Mouse (Mus musculus) kidney, adult 2 months (tissue): ENCODE data around the gene Btg2. TPM values are rescaled to one million over a fixed set of nuclear protein-coding genes. Genes with fewer than 3 reads are reported as not detected.
A peak's percentile ranks its signal among the peaks of the same experiment; 100 is the strongest.

Experiments
- DNase-seq: peaks from one replicate; pipeline ENCODE4 v3.0.0; 2021
- H3K27ac ChIP-seq: fragments of 200-500 bp; 2 replicates; pipeline ENCODE4 v1.5.1; 2012; ENCODE audit warnings: low read depth, low read length, control low read depth, inconsistent platforms; ENCODE audit not compliant: insufficient read depth
- H3K27me3 ChIP-seq: fragments of 200-500 bp; replicated peaks from 2 replicates; pipeline ENCODE4 v1.6.1; 2012; ENCODE audit warnings: mild to moderate bottlenecking, moderate library complexity, low read length, inconsistent platforms; ENCODE audit not compliant: control insufficient read depth, insufficient read depth
- H3K36me3 ChIP-seq: fragments of 200-500 bp; 2 replicates; pipeline ENCODE4 v1.6.1; 2012; ENCODE audit warnings: mild to moderate bottlenecking, moderate library complexity, low read length, inconsistent platforms; ENCODE audit not compliant: control insufficient read depth, insufficient read depth
- H3K4me1 ChIP-seq: fragments of 200-500 bp; 2 replicates; pipeline ENCODE4 v1.6.1; 2011; ENCODE audit warnings: low read length; ENCODE audit not compliant: control insufficient read depth, insufficient read depth
- H3K4me3 ChIP-seq: fragments of 200-500 bp; 2 replicates; pipeline ENCODE4 v1.5.1; 2011; ENCODE audit warnings: mild to moderate bottlenecking, low read depth, low read length, control low read depth; ENCODE audit not compliant: insufficient read depth
- CTCF ChIP-seq: fragments of 200-500 bp; conservative IDR thresholded peaks from 2 replicates; pipeline ENCODE4 v1.5.1; 2011; ENCODE audit warnings: low read depth, mild to moderate bottlenecking, control low read depth, low read length, moderate library complexity, mixed read lengths; ENCODE audit not compliant: insufficient read depth, insufficient read length
- POLR2A ChIP-seq: fragments of 200-500 bp; IDR thresholded peaks from one replicate; pipeline ENCODE4 v1.6.1; 2011; ENCODE audit warnings: low read depth, low read length, control low read depth
- WGBS: fragments of 180-500 bp; shearing (Covaris S2); methylation state at CpG from one replicate; pipeline ENCODE4 v1.1.7; 2018; 5-methylcytosine and 5-hydroxymethylcytosine counted together
- polyA plus RNA-seq: library from polyadenylated mRNA; depleted of rRNA; stranded (reverse); fragments of >200 nt; gene quantifications from 2 replicates; pipeline ENCODE4 v1.2.3, GENCODE M21; 2012; rRNA removed

Gene Btg2
- polyA plus RNA-seq, 1 experiment: 23.7 TPM

DNA sequence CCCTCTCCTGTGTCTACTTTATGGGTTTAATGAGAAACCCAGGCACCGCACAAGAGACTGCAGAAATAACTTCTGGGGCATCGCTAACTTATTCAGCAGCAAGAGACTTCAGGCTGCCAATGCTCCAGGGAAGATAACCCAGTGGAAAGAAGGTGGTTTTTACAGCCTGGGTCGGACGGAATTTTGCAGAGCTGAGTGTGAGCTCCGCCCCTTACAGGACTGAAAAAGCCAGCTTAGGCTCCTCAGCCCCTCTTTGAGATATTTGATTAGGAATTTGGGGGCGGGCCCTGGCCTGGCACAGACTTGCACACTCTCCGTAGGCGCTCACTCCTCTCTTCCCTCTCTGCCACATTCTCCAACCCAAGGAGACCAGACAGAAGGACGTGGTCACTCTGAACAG is 41.7 kb downstream of the Btg2 start, which contains the start of gene Fmod:
Fmod (plus strand) TSS at position 83 of the 400 bp plus-strand sequence.
- WGBS: 22% methylated on average over 9 of the region's 9 CpGs

DNA sequence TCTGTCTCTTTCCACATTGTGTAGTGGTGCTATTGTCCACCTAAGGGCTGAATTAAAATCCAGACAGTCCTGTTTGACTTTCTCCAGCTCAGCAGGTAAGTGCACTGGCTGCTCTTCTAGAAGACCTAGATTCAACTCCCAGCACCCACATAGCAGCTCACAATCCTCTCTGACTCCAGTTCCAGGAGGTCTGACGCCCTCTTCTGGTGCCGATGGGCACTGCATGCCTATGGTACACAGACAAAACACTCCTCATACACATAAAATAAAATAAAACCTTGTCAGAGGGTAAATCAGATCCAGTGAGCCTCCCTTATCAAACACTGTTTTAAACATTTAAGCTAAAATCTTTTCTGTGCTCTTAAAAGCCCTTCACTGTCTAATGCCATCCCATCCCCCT is 42.4 kb downstream of the Btg2 start:
- no peak for TF ChIP-seq POLR2A
- TF ChIP-seq CTCF: peak; percentile 28; the same call in 1 of the 2 replicates
- 81% methylated on average over 2 of the region's 2 CpGs for WGBS
- DNase-seq: no peak
- Histone ChIP-seq H3K4me1 (no peaks in the 10 kb centered on the region), H3K36me3 (no peaks in the 10 kb centered on the region), H3K27ac (no peak overlapping the region), H3K4me3 (no peak overlapping the region), H3K27me3 (no peaks in the 10 kb centered on the region)

More for the DNA sequence above, 41.7 kb downstream of the Btg2 start, which contains the start of gene Fmod:
- H3K36me3 ChIP-seq: no peaks in the 10 kb centered on the region
- TF ChIP-seq CTCF (no peak), POLR2A (no peak)
- H3K27me3 ChIP-seq: no peaks in the 10 kb centered on the region
- no peaks in the 10 kb centered on the region for H3K4me1 ChIP-seq
- H3K27ac ChIP-seq: no peak within 1 kb of the TSS
- H3K4me3 ChIP-seq: no peak within 1 kb of the TSS
- DNase-seq: peak; percentile 28

DNA sequence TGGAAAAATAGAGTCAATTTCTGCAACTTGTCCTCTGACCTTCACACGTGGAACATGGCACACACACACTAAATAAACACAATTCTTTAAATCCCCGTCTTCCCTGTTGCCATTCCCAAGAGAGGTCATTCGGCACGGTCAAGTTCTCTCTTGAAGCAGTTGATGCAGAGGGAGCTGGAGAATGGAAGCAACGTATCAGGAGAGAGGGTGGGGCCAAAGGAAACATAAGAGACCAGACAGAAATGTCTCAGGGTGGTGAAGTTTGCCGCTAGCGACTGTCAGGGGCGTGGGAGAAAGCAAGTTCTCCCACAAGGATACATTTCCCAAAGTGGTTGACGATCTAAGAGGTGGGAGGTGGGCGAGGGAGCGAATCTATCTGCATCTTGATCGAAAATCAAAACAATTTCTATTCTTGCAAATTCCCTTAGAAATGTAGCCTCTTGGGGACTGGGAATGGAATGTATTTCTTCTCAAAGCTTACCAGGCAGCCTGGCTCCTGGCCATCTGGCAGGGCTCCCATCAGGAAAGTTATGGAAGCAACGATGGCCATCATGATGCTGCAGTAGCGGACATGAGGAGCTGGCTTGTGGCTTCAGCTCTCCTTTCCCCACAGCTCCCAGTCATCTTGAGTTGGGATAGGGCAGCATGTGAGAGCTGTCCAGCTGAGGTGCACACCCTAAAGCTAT is 50.6 kb downstream of the Btg2 start:
- 49% methylated on average over 14 of the region's 14 CpGs for WGBS
- Histone ChIP-seq H3K4me1 (no peaks in the 10 kb centered on the region), H3K27ac (no peak overlapping the region), H3K4me3 (no peak overlapping the region), H3K36me3 (no peaks in the 10 kb centered on the region), H3K27me3 (no peaks in the 10 kb centered on the region)
- no peak for TF ChIP-seq CTCF
- TF ChIP-seq POLR2A: no peak
- peak; percentile 52 for DNase-seq

DNA sequence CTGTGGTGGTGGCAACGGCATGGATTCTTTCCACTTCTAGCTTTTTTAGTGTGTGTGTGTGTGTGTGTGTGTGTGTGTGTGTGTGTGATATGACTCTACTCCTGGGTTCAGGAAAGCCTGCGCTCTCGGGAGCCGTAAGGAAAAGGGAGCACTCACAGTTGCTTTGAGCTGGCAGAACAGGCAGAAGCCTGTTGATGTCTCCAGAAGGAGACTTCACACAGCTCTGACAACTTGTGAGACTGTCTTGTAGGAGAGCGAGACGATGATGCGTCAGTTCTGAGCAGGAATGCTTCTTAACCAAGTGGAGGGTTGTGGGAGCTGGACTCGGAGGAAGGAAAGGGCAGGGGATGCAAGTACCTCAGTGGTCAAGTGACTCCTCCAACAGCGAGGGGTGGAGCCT is 52.2 kb downstream of the Btg2 start:
- Histone ChIP-seq H3K4me1 (no peaks in the 10 kb centered on the region), H3K27me3 (no peaks in the 10 kb centered on the region), H3K27ac (no peak overlapping the region), H3K4me3 (no peak overlapping the region), H3K36me3 (no peaks in the 10 kb centered on the region)
- TF ChIP-seq CTCF (no peak), POLR2A (no peak)
- 89% methylated on average over 9 of the region's 9 CpGs for WGBS
- no peak for DNase-seq

DNA sequence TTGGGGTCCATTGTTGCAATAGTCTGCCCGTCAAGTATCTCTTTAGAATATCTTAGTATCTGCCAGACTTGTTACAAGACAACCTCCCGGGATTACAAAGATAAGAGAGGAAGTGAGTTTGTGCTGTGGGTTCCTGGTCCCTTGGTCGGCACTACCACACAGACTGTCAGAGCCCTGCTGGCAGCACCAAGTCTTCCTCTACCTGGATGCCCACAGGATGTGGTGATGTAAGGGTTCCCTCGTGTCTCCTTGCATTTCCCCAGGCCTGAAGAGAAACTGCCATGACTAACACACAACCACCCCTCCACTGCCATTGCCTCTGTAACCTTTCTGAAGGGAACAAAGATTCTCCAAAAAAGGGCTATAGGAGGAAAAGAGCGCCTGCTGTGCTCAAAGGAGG is 52.9 kb downstream of the Btg2 start:
- Histone ChIP-seq H3K36me3 (no peaks in the 10 kb centered on the region), H3K27ac (no peak overlapping the region), H3K4me1 (no peaks in the 10 kb centered on the region), H3K4me3 (no peak overlapping the region), H3K27me3 (no peaks in the 10 kb centered on the region)
- DNase-seq: no peak
- TF ChIP-seq POLR2A (no peak), CTCF (no peak)
- WGBS: 74% methylated on average over 5 of the region's 5 CpGs

Other genes with a start within 250 kb of the Btg2 start
- 0.48 and 1.5 TPM in 2 replicates for gene Optc, start 171.1 kb downstream of the Btg2 start, polyA plus RNA-seq
- 35.0 and 38.2 TPM in 2 replicates for gene Prelp, start 157.7 kb downstream of the Btg2 start, polyA plus RNA-seq
- gene Fmod, start 41.9 kb downstream of the Btg2 start, polyA plus RNA-seq: 9.7 and 11.9 TPM in 2 replicates
- gene Chit1, start 32.1 kb upstream of the Btg2 start, polyA plus RNA-seq: not detected in 2 replicates
- gene Chil1, start 103.1 kb upstream of the Btg2 start, polyA plus RNA-seq: 0.56 TPM in 2 replicates
- 0.12 and 0.89 TPM in 2 replicates for gene Mybph, start 114.3 kb upstream of the Btg2 start, polyA plus RNA-seq
- 13.5 and 16.6 TPM in 2 replicates for gene Adora1, start 156.3 kb upstream of the Btg2 start, polyA plus RNA-seq
- 0.09 TPM in 1 of 2 replicates, not detected in the other for gene Myog, start 210.9 kb upstream of the Btg2 start, polyA plus RNA-seq